Comparison of ENCODE assay signal across 24 mouse cellular contexts in the genomic region with DNA sequence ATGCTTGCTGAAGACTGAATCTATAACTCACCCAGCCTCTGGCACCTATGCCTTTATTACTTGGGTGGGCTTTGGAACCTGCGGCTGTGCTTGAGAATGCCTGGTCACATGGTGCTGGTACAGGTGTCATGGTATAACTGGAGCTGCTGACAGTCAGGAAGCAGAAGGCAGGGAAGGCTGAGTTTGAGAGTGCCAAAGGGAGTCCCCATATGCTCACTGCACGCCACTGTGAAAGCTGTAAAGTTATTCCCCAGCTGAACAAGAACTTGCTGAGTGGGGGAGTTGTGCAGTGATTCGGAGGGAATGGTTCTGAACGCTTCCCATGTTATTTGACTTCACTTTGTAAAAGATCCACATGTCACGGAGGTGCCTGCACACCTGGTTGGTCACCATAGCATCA.
DNase-seq lines count a peak whose midpoint lies in the region; ATAC-seq lines count a peak whose summit lies in the region.
"Had no signal": no experiment of that assay in that cellular context is flagged by ENCODE, and none has a peak within 500 bp of the region (broad histone marks: within the 10 kb centered on the region; RNA-seq: fewer than 3 reads in every experiment).

No protein-coding gene starts in this region.

- no peaks in the 10 kb centered on the region for H3K9me3 ChIP-seq in forebrain, embryonic 14.5 days (replicated peaks; ENCODE audit: control insufficient read depth, low read length)
- no peaks in the 10 kb centered on the region for H3K9me3 ChIP-seq in forebrain, embryonic 10.5 days
- H3K9me3 ChIP-seq: embryonic facial prominence, embryonic 15.5 days; hindbrain, embryonic 15.5 days; limb, embryonic 13.5 days; liver, embryonic 12.5 days; midbrain, embryonic 13.5 days had no signal

- 0 out of 2 replicates have a peak, but pooled peaks cover 2% of the 10 kb centered on the region for H3K4me1 ChIP-seq in forebrain, embryonic 14.5 days (ENCODE audit: control insufficient read depth, insufficient read depth, low read length)
- peaks cover 23% of the 10 kb centered on the region for H3K4me1 ChIP-seq in forebrain, embryonic 10.5 days

- H3K4me3 ChIP-seq in forebrain, embryonic 14.5 days (ENCODE audit: low read depth, low read length), result no peak overlapping the region
- H3K4me3 ChIP-seq in forebrain, embryonic 10.5 days, result no peak overlapping the region
- H3K4me3 ChIP-seq: embryonic facial prominence, embryonic 15.5 days; gastrocnemius, adult 2 months; hindbrain, embryonic 15.5 days; limb, embryonic 13.5 days; liver, embryonic 12.5 days; midbrain, embryonic 13.5 days had no signal

- ATAC-seq in forebrain, embryonic 14.5 days, result peak; percentile 46; the same call in 1 of the 2 replicates
- ATAC-seq: CD4-positive, CD25-positive, alpha-beta regulatory T cell, adult 4 months; liver, embryonic 12.5 days; midbrain, embryonic 13.5 days had no signal

- no peaks in the 10 kb centered on the region for H3K36me3 ChIP-seq in forebrain, embryonic 14.5 days (ENCODE audit: control insufficient read depth, insufficient read depth, low read length)
- H3K36me3 ChIP-seq in forebrain, embryonic 10.5 days (replicated peaks), result peaks cover 7% of the 10 kb centered on the region
- H3K36me3 ChIP-seq: embryonic facial prominence, embryonic 15.5 days; hindbrain, embryonic 15.5 days; limb, embryonic 13.5 days; midbrain, embryonic 13.5 days had no signal

- H3K9ac ChIP-seq in forebrain, embryonic 14.5 days (ENCODE audit: low read length), result no peak overlapping the region
- H3K9ac ChIP-seq: embryonic facial prominence, embryonic 15.5 days; hindbrain, embryonic 15.5 days; limb, embryonic 13.5 days; liver, embryonic 12.5 days; midbrain, embryonic 13.5 days had no signal

- 82% methylated on average over 5 of the region's 5 CpGs for WGBS in forebrain, embryonic 14.5 days
- whole genome bisulfite sequencing in forebrain, embryonic 10.5 days, result 92% methylated on average over 5 of the region's 5 CpGs

- no peak overlapping the region for H3K4me2 ChIP-seq in forebrain, embryonic 14.5 days (ENCODE audit: low read length)
- H3K4me2 ChIP-seq: embryonic facial prominence, embryonic 15.5 days; heart, embryonic 11.5 days; hindbrain, embryonic 15.5 days; limb, embryonic 13.5 days; liver, embryonic 12.5 days; midbrain, embryonic 13.5 days had no signal

- H3K27me3 ChIP-seq in forebrain, embryonic 14.5 days (replicated peaks; ENCODE audit: control insufficient read depth, insufficient read depth, low read length), result no peaks in the 10 kb centered on the region
- H3K27me3 ChIP-seq in forebrain, embryonic 10.5 days (ENCODE audit: poor library complexity, severe bottlenecking), result no peaks in the 10 kb centered on the region
- H3K27me3 ChIP-seq: embryonic facial prominence, embryonic 15.5 days; hindbrain, embryonic 15.5 days; limb, embryonic 13.5 days; liver, embryonic 12.5 days; megakaryocyte, embryonic 14.5 days; midbrain, embryonic 13.5 days had no signal

- no peak overlapping the region for H3K27ac ChIP-seq in forebrain, embryonic 14.5 days (ENCODE audit: low read depth, low read length)
- no peak overlapping the region for H3K27ac ChIP-seq in forebrain, embryonic 10.5 days
- H3K27ac ChIP-seq: embryonic facial prominence, embryonic 15.5 days; gastrocnemius, adult 2 months; hindbrain, embryonic 15.5 days; kidney, postnatal 0 days; limb, embryonic 13.5 days; liver, embryonic 12.5 days; midbrain, embryonic 13.5 days had no signal

- peak; percentile 53 for DNase-seq in forebrain, embryonic 14.5 days (ENCODE audit: low spot score)
- no peak for DNase-seq in forebrain, embryonic 10.5 days (ENCODE audit: extremely low spot score, low spot score)
- peak; percentile 46 for DNase-seq in layer of hippocampus, adult 9-11 months
- DNase-seq in layer of hippocampus, postnatal 10 days (ENCODE audit: low spot score in 2 of 2), result no peak
- peak; percentile 18 for DNase-seq in thymus, postnatal 14 days
- no peak for DNase-seq in thymus, postnatal 4 days
- DNase-seq in telencephalon, adult 2 months (ENCODE audit: low read depth, low spot score), result peak; percentile 66
- no peak for DNase-seq in B cell, adult 2 months
- DNase-seq: adrenal gland, postnatal 14 days; cerebellum, adult 9-11 months; gastrocnemius, adult 2 months; kidney, adult 2 months; lung, adult 18-20 months; lung, postnatal 14 days; thymus, postnatal 36 days had no signal

Comparison
In these comparisons a context has a peak if more than half of its experiments do, and no peak if none do; other contexts are left out.
1. DNase-seq: peak in forebrain, embryonic 14.5 days (single experiment), layer of hippocampus, adult 9-11 months (single experiment), thymus, postnatal 14 days (single experiment) and telencephalon, adult 2 months (single experiment); none in forebrain, embryonic 10.5 days (single experiment), layer of hippocampus, postnatal 10 days (0 of 2), thymus, postnatal 4 days (single experiment) and B cell, adult 2 months (0 of 2).